Mouse (Mus musculus) CD4-positive, CD25-positive, alpha-beta regulatory T cell, adult 2 months (primary cell): ENCODE results near the gene Nfe2l2.
"Not testable (repeated sequence)": the region's sequence is repeated elsewhere in the genome, so short reads cannot be mapped to it uniquely, and the experiment has no call there.

Experiments used
- DNase-seq: peaks from one replicate; pipeline ENCODE4 v3.0.0-alpha.2; 2012; ENCODE audit warnings: low read depth, low spot score

The Nfe2l2 gene

DNA sequence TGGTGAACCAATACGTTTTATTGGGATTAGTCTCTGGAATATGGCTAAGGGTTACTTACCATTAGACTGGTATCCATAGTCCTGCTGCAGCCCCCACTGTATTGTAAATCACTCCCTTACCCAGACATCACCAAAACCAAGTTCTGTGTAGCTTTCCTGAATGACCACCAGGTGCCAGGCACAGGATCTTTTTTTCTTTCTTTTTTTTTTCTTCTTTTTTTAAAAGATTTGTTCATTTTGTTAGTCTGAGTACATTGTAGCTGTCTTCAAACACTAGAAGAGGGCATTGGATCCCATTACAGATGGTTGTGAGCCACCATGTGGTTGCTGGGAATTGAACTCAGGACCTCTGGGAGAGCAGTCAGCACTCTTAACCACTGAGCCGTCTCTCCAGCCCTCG lies 8.6 kb upstream of the Nfe2l2 start:
- DNase-seq = no peak

DNA sequence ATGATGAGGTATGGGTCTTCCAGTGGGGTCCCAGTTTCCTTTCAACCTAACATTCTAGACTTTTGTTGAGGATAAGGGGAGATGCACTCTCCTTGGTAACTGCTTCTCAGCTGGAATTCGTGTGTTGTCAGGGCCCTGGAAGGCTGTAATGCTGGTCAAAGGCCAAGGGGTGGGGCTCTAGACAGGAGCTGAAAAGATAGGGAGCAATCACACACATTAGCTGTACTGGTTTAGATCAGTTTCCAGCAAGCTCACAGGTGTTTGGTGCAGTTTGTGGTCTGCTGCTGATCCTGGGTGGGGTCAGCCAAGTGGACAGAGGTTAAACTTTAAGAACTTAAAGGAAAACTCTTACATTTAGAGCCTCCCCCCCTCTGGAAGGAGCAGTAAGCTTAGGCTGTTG lies 3.0 kb upstream of the Nfe2l2 start:
- no peak for DNase-seq

DNA sequence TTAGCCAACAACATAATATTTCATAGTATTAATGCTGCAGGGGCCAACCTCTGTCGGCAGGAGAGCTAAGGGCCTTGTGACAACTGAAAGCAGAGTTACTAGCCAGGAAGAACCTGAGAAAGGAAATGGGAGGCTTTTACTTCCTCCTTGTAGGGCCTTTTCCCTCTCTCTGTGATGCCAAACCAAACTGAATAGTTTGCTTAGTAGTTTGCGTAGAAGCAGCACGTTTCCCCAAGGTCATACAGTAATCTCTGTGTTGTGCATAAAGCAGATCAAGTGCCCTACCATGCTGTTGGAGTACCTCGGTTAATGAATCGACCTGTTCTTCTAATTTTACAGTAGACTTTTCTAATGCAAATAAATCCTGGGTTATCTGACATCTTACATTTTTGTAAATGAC lies 2.0 kb upstream of the Nfe2l2 start:
- no peak for DNase-seq

DNA sequence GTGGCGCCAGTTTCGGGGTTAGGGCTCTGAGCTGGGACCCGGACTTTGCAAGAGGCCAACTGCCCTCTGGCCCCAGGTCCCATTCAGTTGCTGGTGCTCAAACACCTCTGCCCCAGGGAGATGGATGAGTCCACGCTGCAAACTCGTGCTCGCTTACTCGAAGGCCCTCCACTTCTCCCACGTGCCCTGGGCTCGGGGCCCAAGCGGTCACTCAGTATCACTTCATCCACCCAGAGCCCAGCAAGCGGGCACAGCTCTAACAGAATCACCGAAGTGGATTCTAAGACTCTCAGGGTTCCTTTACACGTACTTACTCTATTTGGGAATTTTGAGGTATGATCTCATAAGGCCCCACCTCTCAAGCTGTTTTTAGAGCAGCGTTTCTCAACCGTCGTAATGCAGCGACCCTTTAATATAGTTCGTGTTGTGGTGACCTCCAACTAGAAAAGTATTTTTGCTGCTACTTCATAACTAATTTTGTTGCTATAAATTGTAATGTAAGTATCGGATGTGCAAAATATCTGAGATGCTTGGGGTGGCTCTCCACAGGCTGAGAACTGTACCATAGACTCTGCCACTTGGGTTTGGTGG lies 816 bp upstream of the Nfe2l2 start:
- no peak for DNase-seq

DNA sequence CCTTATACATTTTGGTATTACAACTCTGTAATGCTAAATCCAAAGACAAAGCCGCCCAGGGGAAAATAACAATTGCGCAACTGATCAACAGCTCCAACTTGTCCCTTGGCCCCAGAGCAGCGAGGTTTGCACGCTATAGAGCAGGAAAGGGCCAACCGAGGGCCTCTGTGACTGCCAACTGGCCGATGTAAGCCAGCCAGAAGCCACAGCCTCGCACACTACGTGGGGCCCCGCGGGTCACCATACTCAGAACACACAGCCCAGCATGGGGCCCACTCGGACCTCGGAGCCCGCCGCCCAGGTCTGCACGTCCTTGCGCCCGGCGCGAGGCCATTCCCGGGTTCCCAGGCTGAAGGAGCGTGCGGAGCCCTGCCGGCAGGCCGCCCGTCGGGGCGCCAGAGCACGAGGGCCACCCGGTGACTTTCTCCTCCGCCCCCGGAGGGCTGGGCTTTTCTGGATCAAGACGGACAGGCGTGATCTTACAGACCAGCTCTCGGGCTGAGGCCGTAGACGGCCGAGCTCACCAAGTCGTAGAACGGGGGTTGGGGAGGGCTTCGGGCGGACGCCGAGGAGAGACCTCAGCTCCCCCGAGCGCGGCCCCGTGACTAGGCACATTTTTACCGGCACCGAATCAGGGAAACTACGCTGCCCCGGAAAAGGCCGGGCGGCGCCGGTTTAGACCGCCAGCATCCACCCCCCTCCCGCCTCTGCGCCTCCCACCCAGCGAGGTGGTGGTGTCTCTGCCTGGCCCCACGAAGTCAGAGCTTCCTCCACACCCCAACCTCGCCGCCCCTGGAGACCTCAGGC lies 863 bp downstream of the Nfe2l2 start:
- DNase-seq = peak; percentile 90

DNA sequence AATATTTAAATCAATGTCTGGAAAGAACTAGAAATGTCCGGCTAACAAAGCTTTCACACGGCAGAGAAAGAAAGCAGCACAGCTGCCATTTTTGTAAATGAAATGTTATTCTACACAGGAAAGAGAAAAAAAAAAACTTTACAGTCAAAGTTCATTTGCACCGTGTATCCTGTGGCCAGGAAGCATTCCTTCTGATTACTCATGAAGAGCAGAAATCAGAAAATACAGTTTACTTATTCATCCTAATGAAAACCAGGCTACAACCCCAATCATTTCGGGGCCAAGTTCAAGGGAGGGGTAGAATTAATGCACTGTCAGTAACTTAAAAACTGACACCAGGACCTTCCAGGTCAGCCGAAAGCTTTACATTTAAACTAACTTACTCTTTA lies 1.9 kb downstream of the Nfe2l2 start:
- no peak for DNase-seq

DNA sequence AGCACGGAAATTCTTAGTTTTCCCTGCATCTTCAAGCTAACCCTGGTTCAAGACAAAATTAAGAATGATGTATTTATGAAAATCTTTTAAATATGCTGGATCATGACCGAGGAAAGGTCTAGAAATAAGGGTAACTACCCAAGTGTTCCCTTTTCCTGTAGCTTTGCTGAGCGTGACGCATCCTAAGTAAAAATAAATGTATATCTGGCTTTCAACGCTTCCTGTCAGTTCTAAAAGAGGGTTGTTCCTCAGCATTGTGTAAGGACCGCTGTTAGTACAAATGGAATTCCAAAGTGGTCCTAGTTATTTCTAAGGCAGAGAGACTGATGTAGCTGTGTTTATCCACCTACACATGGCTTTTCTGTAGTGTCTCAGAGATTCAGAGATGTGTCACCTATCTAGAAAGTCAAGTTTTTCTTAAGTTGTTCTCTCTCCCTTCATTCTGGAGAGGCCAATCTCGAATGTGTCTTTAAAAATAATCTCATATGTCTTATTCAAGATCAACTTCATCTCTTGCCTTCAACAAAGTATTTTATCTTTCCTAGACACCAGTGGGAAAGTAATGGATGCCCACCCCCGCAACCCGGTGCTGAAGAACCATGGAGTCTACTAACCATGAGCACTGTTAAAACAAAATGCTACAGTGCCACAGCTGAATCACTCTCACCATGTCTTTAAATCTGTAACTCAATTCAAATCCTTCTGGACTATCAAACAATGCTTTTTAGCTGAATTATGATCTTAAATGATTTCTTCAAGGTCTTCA lies 2.4 kb downstream of the Nfe2l2 start:
- no peak for DNase-seq

DNA sequence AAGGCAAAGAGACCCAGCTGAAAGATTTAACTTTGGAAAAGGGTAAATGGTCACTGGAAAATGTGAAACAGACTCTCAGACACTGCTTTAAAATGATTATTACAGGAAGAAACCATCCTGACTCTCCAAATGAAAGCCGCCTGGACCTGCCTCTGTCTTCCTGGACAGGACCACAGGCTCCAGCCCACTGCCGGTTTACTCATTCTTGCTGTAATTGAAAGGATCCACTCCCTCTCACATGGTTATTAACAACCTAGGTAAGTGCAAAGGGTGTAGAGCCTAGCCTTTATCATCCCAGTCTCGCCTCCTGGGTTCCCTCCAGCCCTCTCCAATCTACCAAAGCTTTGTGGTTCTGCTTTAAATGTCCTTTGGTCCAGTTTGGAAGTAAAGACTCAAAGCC lies 3.2 kb downstream of the Nfe2l2 start:
- no peak for DNase-seq

DNA sequence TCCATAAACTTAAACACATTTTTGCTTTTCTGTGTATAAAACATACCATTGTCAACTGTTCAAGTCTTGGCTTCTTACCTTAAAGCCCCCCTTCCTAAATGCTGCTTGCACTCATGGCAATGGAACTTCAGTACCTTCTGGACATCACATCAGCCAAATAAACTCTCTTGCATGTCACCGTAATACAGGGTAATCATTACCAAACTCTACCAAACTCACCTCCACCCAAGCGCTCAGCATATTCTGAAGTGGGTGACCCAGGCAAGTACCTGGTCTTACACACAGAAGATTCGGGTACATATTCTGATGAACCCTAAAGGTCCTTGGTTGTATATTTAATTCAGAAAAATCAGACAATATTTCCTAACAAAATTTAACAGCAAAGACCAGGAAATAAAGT lies 3.9 kb downstream of the Nfe2l2 start:
- DNase-seq = no peak

DNA sequence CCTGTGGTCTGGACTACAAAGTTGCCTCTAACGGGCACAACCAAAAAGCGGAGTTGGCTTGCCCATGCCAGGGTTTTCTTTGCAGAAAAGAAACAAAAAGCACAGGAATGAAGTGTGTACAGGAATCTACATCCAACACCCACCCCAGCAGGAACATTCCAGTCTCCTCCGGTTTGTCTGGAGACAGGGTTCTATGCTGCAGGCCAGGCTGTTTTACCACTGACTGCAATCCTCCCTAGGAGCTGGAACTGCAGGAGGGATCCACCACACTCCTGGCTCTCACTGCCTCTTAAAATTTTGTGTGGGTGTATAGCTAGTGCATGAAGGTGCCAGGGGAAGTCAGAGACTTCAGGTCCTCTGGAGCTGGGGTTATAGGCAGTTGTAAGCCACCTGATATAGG lies 5.6 kb downstream of the Nfe2l2 start:
- DNase-seq = no peak

DNA sequence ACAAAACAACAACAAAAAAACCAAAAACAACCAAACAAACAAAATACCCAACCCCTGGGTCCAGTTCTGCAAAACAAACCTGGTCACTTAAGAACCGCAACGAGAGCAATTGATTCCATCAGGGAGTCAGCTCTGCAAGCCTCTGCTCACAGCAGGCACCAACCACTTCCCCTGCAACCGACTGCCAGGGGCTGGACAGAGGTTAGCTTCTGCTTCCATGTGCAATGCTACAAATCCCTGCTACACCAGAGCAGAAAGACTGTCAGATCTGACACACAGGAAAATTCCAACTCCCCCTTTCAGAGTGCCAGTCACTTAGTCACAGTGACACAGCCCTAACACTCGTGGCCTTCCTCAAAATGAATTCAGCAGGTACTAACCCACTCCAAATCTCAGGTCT lies 6.4 kb downstream of the Nfe2l2 start:
- DNase-seq = no peak

DNA sequence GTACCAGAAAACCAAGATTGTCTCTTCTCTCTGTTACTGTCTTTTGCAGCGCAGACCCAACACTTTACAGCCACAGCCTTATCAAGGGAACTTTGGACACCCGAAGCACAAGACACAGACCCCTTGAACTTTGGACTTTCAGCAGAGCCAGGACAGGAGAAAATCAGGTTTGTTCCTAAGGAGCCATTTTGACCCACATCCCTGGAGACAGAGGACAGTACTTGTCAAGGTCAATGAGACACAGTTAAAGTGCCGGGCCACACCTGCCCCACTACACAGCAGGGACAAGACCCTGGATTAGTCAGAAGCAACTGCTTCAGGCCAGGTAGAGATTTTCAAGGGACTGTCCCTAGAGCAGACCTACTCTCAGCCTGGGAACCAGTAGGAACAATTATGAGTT lies 7.2 kb downstream of the Nfe2l2 start:
- no peak for DNase-seq

DNA sequence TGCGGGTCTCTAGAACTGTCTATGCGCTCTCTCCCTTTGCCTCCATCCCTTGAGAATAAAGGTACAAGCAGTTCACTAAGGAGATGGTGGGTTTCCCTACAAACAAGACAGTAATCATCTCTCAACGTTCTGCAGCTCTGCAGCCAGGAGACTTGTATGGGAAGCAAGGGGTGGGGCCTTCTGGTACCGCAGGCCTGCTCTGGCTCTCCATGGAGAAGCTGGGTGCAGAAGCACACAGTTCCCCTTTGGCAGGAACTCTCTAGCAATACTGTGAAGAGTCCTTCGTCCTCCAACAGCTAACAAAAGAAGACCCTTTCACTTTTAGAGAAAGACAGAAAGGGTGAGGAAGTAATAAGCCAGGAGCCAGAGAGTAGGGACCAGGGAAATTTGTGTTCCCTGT lies 8.1 kb downstream of the Nfe2l2 start:
- DNase-seq = no peak

DNA sequence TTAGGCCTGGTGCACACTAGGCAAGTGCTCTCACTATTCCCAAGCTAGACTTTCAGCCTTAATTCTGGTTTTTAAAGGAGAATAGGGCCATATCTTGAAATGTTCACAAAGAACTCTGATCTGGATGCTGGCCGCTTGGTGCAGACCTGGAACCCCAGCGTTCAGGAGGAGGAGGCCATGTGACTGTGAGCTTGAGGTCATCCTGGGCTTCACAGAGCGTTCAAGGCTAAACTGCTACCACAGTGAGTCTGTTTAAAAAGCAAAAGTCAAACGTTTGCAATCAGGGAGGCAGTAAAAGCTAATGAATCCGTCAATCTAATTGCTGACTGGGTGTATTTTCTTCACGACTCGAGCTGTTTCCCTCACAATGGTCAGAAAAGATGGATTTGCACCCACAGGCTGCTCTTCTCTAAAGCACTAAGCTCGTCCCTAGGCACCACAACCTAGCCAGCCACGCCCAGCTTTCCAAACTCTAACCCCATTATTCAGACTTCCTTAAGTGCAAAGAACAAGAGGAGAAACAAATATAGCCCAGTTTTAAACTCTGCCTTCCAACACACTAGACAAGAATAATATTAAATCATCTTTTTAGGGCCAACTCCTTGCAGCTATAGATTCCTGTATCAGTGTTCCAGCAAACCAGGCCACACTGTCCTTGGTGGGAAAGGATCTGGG lies 8.6 kb downstream of the Nfe2l2 start:
- no peak for DNase-seq

DNA sequence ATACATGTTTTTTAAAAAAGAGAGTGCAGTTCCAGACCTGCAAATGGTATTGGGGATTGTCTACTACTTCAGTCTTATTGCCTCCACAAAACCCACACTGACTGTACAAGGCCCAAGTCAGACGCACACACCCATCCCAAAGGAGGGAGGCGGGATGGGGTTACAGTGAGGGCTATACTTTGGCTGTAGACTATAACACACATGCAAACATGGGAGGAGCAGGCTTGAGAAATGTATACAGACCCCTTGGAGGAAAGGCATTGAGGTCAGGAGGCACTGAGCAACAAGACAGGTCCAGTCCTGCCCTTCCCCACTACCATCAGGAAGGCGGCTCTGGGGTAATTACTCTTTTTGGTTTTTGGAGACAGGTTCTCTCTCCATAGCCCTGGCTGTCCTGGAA lies 9.5 kb downstream of the Nfe2l2 start:
- DNase-seq = not testable (repeated sequence)

DNA sequence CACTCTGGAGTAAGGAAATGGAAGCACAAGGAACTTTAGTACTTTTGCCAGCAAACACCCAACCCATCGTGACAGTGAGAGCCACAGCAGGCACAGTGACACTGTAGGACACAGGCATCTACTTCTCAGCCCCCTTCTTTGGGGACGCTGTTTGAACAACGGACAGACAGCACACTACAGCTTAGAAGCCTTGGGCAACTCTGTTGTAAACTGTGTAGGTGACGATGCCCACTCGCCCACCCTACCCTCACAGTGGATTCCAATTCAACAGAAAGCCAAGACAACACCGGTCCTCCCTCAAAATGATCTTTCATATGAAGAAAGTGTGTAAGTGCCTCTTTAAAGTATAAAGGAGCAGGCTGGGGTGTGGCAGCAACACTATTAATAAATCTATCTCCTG lies 12.1 kb downstream of the Nfe2l2 start:
- DNase-seq = no peak

DNA sequence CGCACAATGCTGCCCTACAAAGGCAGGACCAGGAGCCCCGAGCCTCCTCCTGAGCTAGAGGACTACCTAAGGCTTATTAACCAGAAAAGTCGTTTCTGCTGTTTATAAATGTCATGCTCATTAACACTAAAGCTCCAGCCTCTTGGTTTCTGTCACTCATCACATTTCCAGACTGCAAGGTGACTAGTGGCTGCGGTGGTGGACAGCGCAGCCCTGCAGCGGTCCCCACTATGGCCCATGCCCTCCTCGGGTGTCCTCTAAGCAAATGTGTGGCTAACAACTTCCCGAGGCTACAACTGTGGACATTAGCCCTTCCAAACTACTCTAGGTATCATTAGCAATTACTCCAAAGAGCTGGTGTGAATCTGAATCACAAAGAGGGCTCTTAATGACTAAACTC lies 13.1 kb downstream of the Nfe2l2 start:
- no peak for DNase-seq

DNA sequence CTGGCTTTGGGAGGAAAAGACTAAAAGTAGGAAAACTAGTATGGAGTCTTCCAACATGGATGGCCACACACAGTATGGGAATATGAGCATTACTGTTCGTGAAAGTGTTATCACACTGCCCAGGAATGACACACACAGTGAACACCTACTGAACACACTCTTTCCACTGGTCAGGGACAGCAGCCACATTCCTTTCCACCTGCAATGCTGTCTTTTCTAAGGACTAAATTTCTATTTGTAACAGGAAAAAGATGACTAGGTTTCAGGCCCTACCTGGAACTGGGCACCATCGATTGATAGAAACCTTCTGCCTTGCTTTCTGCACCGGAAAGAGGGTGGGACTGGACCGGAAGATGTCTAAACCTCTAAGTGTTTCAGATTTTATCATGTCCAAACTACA lies 13.8 kb downstream of the Nfe2l2 start:
- DNase-seq = no peak

DNA sequence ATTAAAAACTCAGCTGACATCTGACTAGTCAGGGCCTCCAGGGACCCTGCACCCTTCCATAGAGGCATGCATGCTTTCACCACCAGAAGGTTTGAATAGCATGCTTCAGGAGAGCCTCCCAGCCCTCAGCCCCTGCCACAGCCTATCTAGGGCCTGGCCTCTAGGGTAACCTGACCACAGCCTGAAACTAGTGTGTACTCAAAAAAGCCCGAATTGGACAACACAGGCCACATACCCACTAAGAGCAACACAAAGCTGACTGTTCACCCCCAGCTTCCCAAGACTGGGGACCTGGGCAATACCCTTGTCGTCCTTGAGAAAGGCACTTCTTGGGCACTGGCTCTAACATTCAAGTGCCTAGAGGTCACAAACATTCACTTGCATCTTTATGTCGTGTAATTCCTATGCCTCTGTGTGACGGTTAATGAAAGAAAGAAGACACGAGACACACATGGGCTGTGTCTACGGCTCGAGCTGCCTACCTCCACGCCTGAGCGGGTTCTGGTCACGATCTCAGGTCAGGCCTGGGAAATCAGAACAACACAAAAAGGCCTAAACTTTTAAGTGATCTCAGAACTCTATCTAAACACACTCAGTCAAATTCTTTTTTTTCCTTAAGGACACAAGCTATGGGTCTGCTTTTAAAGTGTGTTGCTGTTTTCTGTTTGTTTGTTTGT lies 14.8 kb downstream of the Nfe2l2 start:
- no peak for DNase-seq

DNA sequence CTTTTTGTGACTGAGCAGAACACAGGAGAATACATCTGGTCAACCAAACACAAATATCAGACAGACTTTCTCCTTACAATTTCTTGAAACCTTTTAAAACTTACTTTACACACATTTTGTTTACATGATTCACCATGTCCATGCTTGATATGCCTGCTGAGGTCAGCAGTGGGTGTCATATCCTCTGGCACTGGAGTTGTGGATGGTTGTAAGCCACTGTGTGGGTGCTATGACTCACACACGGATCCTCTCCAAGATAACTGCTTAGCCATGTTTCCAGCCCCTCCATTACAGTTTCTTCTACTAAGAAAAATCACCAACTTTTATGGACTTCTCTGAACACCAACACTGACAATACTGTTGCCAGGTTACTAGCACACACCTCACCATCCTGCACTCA lies 15.5 kb downstream of the Nfe2l2 start:
- DNase-seq = no peak

DNA sequence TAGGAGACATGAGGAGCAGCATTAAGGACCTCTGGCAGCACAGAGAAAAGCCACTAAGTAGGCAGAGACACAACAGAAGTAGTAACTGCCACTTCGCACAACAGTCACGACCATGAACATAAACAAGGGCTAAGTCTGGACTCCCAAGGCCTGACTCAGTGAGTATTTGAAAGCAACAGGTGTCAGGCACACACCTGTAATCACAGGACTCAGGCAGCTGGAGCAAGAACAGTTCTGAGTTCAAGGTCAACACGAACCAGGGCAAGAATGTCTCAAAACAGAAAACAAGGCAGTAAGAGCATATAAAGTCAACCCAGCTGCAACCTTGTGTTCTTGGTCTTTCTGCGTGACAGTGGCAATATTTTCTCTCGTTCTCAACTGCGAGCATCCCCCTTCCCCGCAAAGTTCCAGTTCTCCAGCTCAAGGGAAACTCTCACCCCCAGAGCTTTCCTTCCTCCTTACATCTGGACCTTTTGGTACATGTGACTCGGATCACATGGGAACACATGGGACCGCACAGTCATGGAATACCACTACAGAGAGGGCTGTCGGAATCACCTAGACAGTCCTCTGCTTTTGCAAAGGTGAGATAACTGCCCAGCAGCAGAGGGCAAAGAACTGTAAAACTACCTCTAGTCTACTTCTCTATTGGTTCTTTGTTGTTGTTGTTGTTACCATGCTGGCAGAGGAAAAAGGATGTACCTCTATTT lies 17.2 kb downstream of the Nfe2l2 start:
- no peak for DNase-seq
